Mouse (Mus musculus) brown adipose tissue, adult 24 weeks (tissue): ENCODE results near the gene Aif1. TPM values are rescaled to one million over a fixed set of nuclear protein-coding genes. Genes with fewer than 3 reads are reported as not detected.

Source experiments
- H3K27ac ChIP-seq: fragments of 200-500 bp; replicated peaks from 2 replicates; pipeline ENCODE4 v1.5.1; 2012; ENCODE audit warnings: low read depth, mild to moderate bottlenecking, low read length
- H3K4me1 ChIP-seq: fragments of 200-500 bp; 2 replicates; pipeline ENCODE4 v1.6.1; 2012; ENCODE audit warnings: low read length, mixed read lengths; ENCODE audit not compliant: control insufficient read depth, insufficient read depth, insufficient read length
- H3K4me3 ChIP-seq: fragments of 200-500 bp; 2 replicates; pipeline ENCODE4 v1.5.1; 2012; ENCODE audit warnings: low read depth, mild to moderate bottlenecking, low read length, moderate library complexity; ENCODE audit not compliant: insufficient read depth
- polyA plus RNA-seq: library from polyadenylated mRNA; stranded (reverse); fragments of >200 nt; gene quantifications from 2 replicates; pipeline ENCODE4 v1.2.4, GENCODE M21; 2012; ENCODE audit not compliant: missing spikeins, insufficient read depth, insufficient read length

Gene Aif1
- polyA plus RNA-seq, 1 experiment, result 10.5 TPM

DNA sequence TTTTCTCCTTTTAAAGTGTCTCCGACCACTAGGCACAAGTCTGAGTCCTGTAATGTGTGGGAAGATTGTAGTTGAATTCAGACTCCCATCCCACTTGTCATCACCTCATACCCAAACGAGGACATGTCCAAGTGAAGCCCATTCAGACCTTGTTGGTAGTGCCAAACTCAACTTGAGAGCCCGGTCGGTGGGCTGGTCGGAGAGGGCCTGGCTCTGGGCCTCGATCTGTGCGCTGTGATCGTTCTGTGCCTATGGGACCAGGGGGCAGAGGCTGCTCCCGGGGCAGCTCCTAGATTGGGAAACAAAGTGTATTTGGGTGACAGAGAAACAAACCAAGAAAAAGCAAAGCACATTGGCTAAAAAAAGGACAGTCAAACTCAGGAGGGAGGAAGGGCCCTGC, 22.8 kb downstream of the Aif1 start:
- Histone ChIP-seq H3K27ac (no peak overlapping the region), H3K4me1 (no peaks in the 10 kb centered on the region), H3K4me3 (no peak overlapping the region)

DNA sequence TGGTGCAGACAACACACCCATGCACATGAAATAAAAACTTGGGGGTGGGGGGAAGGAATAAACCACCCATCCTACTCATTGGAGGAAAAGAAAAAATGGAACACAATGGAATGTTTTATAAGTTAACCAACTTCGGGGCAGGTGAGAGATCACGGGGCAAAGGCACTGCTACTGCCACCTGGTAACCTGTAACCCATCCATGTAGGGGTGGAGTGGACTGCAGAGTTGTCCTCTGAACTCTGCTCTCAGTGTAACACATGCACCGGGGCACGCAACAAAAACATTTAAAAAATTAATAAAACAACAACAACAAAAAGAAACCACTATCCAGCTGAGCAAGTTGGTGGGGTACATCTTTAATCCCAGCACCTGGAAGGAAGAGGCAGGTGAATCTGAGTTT, 23.7 kb downstream of the Aif1 start:
- no peak overlapping the region for H3K27ac ChIP-seq
- no peaks in the 10 kb centered on the region for H3K4me1 ChIP-seq
- no peak overlapping the region for H3K4me3 ChIP-seq

DNA sequence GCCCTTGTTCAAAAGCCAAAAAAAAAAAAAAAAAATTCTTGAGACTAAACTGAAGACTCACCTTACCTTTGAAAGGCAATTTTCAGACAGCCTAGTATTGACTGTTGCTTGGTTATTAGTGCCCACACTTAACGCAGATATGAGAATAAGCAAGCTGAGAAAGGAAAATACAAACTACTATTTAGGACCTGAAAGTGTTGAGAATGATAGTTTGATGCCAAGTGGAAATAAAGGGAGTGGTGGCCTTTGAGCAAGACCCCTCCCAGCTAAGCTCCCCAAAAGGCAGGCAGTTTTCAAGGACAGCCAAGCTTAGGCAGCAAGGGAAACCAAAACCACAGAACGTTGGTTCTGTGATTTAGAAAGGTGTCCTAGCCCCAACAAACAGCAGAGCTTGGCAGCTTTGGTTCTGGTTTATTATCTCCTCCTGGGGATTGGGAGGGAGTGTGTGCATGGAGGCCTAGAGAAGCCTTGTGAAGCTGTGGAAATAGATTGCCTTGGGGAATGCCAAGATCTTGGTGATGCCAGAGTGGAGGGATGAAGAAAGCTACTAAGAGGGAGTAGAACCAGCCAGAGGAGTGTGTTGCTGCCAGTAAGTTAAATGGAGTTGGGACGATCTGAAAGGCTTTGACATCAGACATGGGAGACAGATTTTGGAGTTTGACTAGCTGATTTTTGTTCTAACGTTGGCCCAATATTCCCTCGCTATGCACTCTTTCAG, 27.8 kb downstream of the Aif1 start:
- Histone ChIP-seq H3K27ac (no peak overlapping the region), H3K4me3 (no peak overlapping the region), H3K4me1 (no peaks in the 10 kb centered on the region)

DNA sequence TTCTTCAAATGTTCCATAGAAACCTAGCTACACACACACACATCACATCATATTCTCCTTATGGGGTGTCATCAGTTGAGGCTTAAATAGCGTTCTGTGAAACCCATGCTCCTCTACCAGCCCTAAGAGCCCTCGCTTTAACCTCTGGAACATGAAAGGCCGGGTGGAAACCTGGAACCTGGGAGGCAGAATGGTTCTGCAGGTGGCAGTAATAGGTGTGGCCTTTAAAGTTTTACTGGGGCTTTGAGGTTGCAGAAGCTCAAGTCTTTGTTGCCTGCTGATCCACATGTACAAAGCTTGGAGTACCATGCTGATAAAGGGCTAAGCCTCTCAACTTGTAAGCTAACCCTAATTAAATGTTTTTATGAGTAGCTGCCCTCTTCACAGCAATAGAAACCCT, 28.5 kb downstream of the Aif1 start:
- H3K4me3 ChIP-seq, result no peak overlapping the region
- no peaks in the 10 kb centered on the region for H3K4me1 ChIP-seq
- no peak overlapping the region for H3K27ac ChIP-seq

DNA sequence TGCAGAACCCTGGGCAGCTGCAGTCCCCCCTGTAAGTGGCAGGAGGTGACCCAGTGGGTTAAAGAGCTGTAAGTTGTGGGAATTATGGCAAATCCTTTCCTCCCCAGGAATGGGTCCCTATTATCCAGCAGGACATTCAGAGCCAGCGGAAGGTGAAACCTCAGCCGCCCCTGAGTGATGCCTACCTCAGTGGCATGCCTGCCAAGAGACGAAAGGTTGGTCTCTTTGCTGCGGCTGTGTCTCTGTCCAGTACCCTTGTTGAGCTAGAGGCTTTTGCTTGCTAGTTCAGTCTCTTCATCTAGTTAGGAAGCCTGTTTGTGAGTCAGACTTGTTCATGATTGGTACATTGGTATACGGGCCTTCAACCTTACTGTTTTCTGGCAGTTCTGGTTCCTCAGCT, 29.7 kb downstream of the Aif1 start:
- Histone ChIP-seq H3K4me3 (no peak overlapping the region), H3K4me1 (peaks cover 3% of the 10 kb centered on the region; the same call in 1 of the 2 replicates), H3K27ac (no peak overlapping the region)

DNA sequence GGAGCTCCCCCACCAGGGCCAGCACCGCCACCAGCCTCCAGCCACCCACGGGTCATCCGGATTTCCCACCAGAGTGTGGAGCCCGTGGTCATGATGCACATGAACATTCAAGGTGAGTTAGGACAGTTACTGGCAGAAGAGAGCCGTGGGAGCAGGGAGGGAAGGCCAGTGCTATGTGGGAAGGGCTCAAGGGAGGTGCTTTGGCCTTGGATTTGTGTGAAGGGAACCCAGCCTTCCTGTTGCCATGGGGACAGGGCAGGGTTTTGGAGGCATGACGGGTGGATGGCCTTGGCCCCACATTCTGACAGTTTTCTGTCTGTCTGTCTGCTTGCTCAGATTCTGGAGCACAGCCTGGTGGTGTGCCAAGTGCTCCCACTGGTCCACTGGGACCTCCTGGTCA, 33.9 kb downstream of the Aif1 start:
- Histone ChIP-seq H3K4me3 (no peak overlapping the region), H3K4me1 (peaks cover 3% of the 10 kb centered on the region; the same call in 1 of the 2 replicates), H3K27ac (no peak overlapping the region)

DNA sequence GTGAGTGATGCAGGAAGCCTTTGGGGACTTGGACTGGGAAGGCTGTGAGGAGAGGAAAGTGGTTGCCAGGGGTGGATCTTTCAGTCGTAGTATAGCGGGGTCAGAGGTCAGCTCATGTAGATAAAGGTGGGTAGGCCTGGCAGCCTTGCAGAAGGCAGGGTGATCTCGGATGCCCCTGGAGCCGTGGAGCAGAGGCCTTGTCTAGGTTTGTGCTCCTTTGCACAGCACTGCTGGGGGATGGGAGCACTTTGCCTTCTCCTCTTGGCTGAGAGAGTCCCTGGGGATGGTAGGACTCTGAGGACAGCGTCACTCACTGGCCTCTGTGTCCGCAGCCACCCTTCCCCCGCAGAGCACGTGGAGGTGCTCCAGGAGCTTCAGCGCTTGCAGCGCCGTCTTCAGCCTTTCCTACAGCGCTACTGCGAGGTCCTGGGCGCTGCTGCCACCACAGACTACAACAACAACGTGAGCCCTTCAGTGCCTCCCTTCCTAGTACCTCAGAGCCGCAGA, 35.3 kb downstream of the Aif1 start:
- Histone ChIP-seq H3K4me1 (peaks cover 3% of the 10 kb centered on the region; the same call in 1 of the 2 replicates), H3K27ac (no peak overlapping the region), H3K4me3 (no peak overlapping the region)

DNA sequence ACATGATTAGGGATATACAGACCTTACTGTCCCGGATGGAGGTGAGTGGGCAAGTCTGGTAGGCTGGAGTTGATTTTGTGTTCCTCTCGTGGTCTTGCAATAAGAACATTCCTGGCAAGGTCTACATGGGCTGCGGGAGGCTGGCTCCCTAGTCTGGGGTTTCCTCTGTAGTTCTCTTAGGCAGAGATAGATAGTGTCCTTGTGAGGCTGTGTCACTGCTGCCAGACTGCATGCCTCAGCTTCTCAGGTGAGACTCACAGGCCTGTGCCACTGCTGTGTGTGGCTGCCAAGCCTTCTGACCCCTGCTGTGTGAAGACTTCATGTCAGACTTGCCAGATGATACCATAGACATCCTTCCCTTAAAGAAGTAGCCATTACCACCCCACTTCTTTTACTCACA, 36.6 kb downstream of the Aif1 start:
- Histone ChIP-seq H3K27ac (no peak overlapping the region), H3K4me1 (peaks cover 3% of the 10 kb centered on the region; the same call in 1 of the 2 replicates), H3K4me3 (no peak overlapping the region)

DNA sequence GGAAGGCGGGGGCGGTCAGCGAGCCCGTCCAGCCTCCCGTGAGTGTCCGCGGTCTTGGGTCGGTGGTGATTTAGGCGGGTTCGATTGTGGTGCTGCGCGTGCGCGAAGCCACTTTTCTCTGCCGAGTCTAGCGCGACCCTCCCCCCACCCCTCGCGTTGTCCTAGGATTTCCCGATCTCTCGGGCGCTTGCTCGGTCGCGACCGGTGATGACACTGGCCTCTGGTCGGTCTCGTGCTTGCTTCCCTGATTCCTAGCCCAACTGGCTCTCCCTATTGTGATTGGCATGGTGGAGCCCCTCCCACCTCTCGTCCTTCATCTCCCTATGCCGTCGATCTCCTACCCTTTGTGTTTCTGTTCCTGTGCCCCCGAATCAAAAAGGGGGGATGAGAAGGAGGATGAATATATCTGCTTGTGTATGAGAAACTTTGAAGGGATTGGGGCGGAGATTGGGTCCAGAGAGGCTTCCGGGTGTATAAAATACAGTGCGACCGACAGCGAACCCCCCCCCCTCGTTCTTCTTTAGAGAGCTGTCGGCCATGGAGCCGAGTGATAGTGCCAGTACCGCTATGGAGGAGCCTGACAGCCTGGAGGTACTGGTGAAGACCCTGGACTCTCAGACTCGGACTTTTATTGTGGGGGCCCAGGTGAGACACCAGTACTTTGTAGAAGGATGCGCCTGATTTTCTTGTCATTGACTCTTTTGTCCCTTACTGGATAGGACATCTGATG, 40.1 kb downstream of the Aif1 start:
- H3K27ac ChIP-seq, result peak overlapping the region; percentile 95
- no peaks in the 10 kb centered on the region; the same call in 1 of the 2 replicates for H3K4me1 ChIP-seq
- peak overlapping the region; percentile 72 for H3K4me3 ChIP-seq

DNA sequence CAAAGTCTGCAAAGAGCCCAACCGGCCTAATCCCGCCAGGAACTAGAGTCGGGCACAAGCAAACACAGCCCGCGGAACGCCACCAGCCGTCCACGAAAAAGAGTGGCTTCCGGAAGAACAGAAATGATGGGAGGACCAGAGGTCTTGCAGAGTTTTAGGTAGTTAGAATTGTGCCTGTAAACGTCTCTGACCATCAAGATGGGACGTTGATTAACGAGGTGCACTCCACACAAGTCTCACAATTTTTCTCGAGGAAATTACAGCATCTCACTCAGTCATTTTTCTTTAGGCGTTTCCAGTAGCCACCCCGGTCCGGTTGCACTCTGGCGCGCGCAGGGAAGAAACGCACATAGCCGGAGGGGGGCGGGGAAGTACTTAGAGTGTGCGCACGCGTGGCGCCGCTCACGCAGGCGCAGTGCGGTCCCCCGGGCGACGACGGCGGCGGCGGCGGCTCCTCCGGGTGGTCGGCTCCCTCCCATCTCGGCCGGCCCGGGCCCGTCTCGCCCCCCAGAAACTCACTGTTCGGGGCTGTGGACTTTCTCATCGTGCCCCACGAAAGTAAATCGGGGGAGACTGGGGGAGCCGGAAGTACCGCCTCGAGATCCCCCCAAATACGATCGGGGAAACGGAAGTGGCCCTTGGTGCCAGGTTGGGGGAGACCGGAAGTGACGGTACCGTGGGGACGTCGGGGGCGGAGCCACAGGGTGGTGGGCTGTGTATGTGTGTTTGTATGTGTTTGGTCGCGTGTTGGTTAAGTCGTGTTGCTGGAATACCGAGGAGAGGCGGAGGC, 40.9 kb downstream of the Aif1 start, which contains the start of gene Bag6:
Bag6 (plus strand) TSS at position 378 of the 790 bp plus-strand sequence.
- no peaks in the 10 kb centered on the region; the same call in 1 of the 2 replicates for H3K4me1 ChIP-seq
- peak within 1 kb of the TSS; percentile 72 for H3K4me3 ChIP-seq

DNA sequence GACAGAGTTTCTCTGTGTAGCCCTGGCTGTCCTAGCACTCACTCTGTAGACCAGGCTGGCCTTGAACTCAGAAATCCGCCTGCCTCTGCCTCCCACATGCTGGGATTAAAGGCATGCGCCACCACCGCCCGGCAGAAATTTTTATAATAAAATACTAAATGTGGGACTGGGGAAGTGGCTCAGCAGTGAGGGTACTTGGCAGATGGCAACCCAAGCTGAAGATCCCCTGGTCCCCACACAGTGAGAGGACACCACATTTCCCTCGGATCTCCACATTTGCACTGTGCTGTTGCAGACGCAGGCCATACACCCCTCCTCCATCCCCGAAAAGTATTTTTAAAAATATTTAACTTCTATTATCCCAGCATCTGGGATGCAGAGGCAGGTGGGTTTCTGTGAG, 42.4 kb downstream of the Aif1 start:
- Histone ChIP-seq H3K4me1 (no peaks in the 10 kb centered on the region; the same call in 1 of the 2 replicates), H3K4me3 (no peak overlapping the region), H3K27ac (no peak overlapping the region)

More for the DNA sequence above, 40.9 kb downstream of the Aif1 start, which contains the start of gene Bag6:
- peak within 1 kb of the TSS; percentile 96 for H3K27ac ChIP-seq

DNA sequence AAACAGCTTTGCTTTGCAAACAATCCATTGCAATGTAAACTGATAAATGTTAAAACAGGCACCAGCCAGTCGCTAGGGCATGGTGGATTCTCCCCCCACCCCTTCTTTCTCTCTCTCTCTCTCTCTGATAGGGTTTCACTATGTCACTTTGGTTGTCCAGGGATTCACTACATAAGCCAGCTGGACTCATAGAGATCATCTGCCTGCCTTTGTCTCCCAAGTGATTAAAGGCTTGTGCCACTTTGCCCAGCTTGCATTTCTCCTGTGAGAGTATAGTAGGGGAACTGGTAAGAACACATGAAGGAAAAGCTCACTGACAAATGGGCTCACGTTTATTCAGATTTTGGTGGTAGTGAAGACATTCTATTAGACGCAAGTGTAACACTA, 43.7 kb downstream of the Aif1 start:
- H3K4me3 ChIP-seq, result no peak overlapping the region
- no peak overlapping the region for H3K27ac ChIP-seq

DNA sequence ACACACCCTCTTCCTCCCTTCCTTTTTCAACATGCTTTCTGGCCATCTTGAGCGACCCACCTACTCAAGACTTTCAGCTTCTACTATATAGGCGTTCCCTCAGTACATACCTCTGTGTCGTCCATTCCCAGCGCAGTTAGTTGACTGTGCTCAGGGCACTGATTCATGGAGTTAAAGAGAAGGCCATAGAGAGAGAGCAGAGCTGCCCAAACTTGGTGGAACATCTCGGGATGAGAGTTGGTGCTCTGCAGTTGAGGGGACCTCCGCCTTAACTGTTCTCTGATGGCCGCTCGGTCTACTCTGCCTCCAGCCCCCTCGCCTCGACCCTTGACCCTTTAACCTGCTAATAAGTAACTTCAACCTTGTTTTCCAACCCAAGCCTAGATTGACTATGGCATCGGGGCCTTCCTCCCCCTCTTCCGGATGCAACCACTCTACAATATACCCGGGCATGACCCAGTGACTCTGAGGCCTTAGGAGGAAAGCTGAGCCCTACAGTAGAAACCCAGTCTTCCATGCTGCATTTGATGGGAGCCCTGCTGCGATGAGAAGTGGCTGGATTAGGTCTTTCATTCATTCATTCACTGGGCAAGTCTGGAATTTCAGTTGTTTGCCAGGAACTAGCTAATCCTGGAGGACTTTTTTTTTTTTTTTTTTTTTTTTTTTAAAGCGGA, 44.2 kb downstream of the Aif1 start, which contains the start of gene Apom:
Apom (minus strand) TSS at position 551 of the 674 bp plus-strand sequence.
- Histone ChIP-seq H3K4me3 (no peak within 1 kb of the TSS), H3K4me1 (peaks cover 7% of the 10 kb centered on the region), H3K27ac (no peak within 1 kb of the TSS)

More for the DNA sequence above, 43.7 kb downstream of the Aif1 start:
- H3K4me1 ChIP-seq, result peaks cover 4% of the 10 kb centered on the region; the same call in 1 of the 2 replicates

DNA sequence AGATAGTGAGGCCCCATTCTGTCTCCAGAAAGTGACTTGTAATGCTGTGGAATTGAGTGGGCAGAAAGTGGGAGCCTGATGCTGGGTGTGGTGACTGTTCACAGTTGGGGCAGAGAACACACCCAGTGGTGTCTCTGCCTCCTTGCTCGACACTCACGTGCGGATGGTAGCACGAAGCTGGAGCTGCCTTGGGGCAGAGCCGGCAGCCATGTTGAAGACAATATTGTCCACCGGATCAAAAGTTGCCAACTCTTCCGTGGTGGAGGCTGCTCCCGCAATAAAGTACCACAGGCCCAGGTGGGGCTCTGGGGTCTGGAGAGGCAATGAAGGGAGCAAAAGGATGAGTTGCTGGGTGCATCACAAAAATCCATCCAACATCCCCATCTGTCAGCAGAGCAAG, 44.8 kb downstream of the Aif1 start:
- Histone ChIP-seq H3K4me3 (no peak overlapping the region), H3K4me1 (peaks cover 7% of the 10 kb centered on the region), H3K27ac (no peak overlapping the region)
